Mouse (Mus musculus) G1E (cell line): ENCODE measurements at regions not wholly inside any gene's neighbourhood (a gene's known extent, or its start where the extent isn't known, plus 50 kb on each side); places are given as distances from the start of the nearest gene placed in this dataset.

Experiments used
- CTCF ChIP-seq: IDR thresholded peaks from 2 replicates; pipeline ENCODE4 v1.5.1; 2012; ENCODE audit warnings: low read depth, low read length, inconsistent platforms, mixed read lengths
- TAL1 ChIP-seq: conservative IDR thresholded peaks from 2 replicates; pipeline ENCODE4 v1.6.1; 2012; ENCODE audit warnings: low read depth, low read length, inconsistent platforms, mixed read lengths

DNA sequence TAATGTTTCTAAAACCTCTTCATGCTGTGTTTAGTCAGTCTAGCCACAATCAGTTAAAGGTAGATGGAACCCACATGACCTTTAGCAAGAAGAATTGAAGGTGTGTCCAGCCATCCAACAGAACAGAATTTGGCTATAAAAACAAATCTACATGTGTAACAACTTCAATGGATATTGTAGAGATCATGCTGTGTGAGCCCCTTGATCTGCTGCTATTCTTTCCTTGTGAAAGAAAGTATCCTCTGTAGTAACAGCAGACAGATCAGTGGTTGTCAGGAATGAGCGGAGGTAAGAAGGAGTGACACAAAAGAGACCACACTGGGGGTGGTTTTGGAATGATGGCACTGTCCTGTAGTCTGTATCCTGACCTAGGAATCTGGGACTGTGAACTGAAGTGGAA, 156.3 kb downstream of the Gm12728 start:
- TF ChIP-seq TAL1: no peak
- no peak for TF ChIP-seq CTCF
